Mouse (Mus musculus): Measurements from ENCODE around the gene Slc35c2. TPM values are rescaled to one million over a fixed set of nuclear protein-coding genes. Genes with fewer than 3 reads are reported as not detected.

Slc35c2 gene
- polyA plus RNA-seq, 1 experiment: 46.5 TPM

DNA sequence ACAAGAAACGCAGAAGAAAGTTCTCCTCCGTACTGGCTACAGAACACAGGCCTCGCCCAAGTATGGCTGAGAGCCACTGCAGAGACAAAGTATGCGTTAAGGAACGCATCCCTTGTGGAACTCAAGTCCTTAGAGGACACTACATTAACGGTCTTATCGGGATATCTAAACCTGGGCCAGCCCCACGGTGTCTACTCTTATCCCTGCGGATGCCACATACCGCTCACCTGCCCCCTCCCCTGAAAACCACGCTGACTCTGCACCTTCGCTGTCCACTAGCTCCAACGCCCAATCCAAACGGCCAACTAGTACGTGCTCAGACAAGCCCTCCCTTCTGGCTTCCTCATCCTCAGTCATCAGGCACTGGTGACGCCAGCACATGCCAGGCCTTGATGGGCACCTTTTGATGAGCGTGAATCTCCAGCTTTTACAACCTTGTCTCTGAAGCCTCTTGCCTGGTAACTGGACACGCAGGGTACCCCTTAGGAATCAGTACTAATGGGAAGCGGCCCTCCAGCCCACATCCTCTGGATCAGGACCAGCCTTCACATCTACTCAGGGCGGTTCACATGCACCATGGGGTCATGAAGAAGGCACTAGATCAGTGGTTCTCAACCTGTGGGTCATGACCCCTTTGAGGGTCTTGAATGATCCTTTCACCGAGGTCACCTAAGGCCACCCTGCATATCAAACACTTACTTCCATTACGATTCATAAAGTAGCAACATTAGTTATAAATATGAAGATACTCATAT lies 34.5 kb upstream of the Slc35c2 start:
- Histone ChIP-seq H3K79me3 (ENCODE audit: low read depth) (peaks cover 47% of the 10 kb centered on the region), H3K27me3 (ENCODE audit: control insufficient read depth, insufficient read depth, insufficient read length) (no peaks in the 10 kb centered on the region), H3ac (ENCODE audit: control insufficient read depth, insufficient read length, low read depth) (no peak overlapping the region), H3K4me3 (ENCODE audit: insufficient read depth, poor library complexity, severe bottlenecking) (no peak overlapping the region), H3K36me3 (ENCODE audit: control insufficient read depth, insufficient read depth) (peaks cover 14% of the 10 kb centered on the region), H3K79me2 (ENCODE audit: control insufficient read depth, insufficient read depth) (peaks cover 90% of the 10 kb centered on the region)
- no peak for TF ChIP-seq FOSL1 (IDR thresholded peaks at IDR 0.05; ENCODE audit: insufficient read depth, low read length, poor library complexity, severe bottlenecking)
- no peak for TF ChIP-seq CEBPB (IDR thresholded peaks at IDR 0.05; ENCODE audit: low read depth)
- TF ChIP-seq MYOD1 (IDR thresholded peaks at IDR 0.05; ENCODE audit: control insufficient read depth, insufficient read length, low read depth): no peak
- TF ChIP-seq MAX (IDR thresholded peaks at IDR 0.05): no peak
- TF ChIP-seq USF1 (IDR thresholded peaks at IDR 0.05; ENCODE audit: low read depth): no peak
- no peak for TF ChIP-seq CTCF (IDR thresholded peaks at IDR 0.05; ENCODE audit: control insufficient read depth, insufficient read depth, insufficient read length)
- TF ChIP-seq MYOG (IDR thresholded peaks at IDR 0.05; ENCODE audit: control insufficient read depth, extremely low read depth, insufficient read length): no peak

DNA sequence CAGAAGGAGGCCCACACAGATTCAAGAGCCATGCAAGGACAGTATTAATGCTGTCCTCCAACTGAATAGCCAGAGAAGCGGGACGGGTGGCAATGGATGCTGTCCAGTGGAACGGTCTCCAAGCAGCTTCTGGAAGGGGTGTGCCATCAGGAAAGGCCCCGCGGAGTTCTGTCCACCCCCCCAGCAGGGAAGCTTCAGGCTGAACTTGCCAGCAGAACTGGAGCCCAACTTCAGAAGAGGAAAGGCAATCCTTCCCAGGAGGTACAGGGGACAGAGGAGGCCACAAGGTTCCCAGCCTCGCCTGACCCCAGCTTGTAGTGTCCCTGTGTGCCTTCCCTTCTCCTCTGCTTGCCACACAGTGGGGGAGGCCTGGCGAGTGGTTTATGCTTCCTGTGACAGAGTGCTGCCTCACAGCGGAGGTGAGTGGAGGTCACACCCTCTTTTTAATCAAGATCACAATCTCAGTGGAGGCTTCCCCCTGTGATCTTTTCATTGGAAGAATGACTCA lies 33.8 kb upstream of the Slc35c2 start:
- Histone ChIP-seq H3K36me3 (ENCODE audit: control insufficient read depth, insufficient read depth) (peaks cover 14% of the 10 kb centered on the region), H3ac (ENCODE audit: control insufficient read depth, insufficient read length, low read depth) (no peak overlapping the region), H3K79me3 (ENCODE audit: low read depth) (peaks cover 47% of the 10 kb centered on the region), H3K4me3 (ENCODE audit: insufficient read depth, poor library complexity, severe bottlenecking) (no peak overlapping the region), H3K27me3 (ENCODE audit: control insufficient read depth, insufficient read depth, insufficient read length) (no peaks in the 10 kb centered on the region), H3K79me2 (ENCODE audit: control insufficient read depth, insufficient read depth) (peaks cover 92% of the 10 kb centered on the region)
- TF ChIP-seq USF1 (IDR thresholded peaks at IDR 0.05; ENCODE audit: low read depth) (no peak), MYOD1 (IDR thresholded peaks at IDR 0.05; ENCODE audit: control insufficient read depth, insufficient read length, low read depth) (no peak), CTCF (IDR thresholded peaks at IDR 0.05; ENCODE audit: control insufficient read depth, insufficient read depth, insufficient read length) (no peak), FOSL1 (IDR thresholded peaks at IDR 0.05; ENCODE audit: insufficient read depth, low read length, poor library complexity, severe bottlenecking) (no peak), CEBPB (IDR thresholded peaks at IDR 0.05; ENCODE audit: low read depth) (no peak), MAX (IDR thresholded peaks at IDR 0.05) (no peak), MYOG (IDR thresholded peaks at IDR 0.05; ENCODE audit: control insufficient read depth, extremely low read depth, insufficient read length) (no peak)

DNA sequence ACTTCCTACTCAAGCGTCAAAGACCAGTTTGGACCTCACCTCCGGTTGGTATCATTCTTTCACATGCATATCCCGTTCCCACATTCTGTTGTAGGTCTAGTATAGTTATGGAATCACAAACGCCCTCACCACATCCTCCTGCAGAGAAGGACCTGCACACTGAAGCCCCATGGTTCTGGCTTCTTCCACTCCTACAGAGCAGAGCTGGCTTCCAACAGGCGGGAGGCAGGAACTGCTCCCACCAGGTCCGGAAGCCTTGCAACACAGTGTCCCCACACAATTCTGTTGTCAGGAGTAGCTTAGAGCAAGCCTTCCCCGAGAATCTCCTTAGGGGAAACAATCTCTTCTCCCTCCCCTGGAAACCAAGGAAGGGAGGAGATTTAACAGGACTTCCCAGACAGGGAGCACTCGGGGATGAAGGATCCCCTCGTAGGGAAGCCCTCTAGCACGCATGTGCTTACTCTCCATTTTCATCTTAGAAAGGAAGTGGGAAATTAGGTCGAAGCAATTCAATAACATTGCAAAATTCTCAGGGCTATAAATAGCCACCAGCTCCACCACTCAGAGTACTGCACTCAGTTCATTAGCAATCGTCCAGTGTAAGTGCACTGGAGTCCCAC lies 33.0 kb upstream of the Slc35c2 start:
- Histone ChIP-seq H3K79me2 (ENCODE audit: control insufficient read depth, insufficient read depth) (peaks cover 86% of the 10 kb centered on the region), H3K36me3 (ENCODE audit: control insufficient read depth, insufficient read depth) (peaks cover 14% of the 10 kb centered on the region), H3K79me3 (ENCODE audit: low read depth) (peaks cover 47% of the 10 kb centered on the region), H3ac (ENCODE audit: control insufficient read depth, insufficient read length, low read depth) (no peak overlapping the region), H3K4me3 (ENCODE audit: insufficient read depth, poor library complexity, severe bottlenecking) (no peak overlapping the region), H3K27me3 (ENCODE audit: control insufficient read depth, insufficient read depth, insufficient read length) (no peaks in the 10 kb centered on the region)
- TF ChIP-seq CEBPB (IDR thresholded peaks at IDR 0.05; ENCODE audit: low read depth) (no peak), MYOD1 (IDR thresholded peaks at IDR 0.05; ENCODE audit: control insufficient read depth, insufficient read length, low read depth) (no peak), MYOG (IDR thresholded peaks at IDR 0.05; ENCODE audit: control insufficient read depth, extremely low read depth, insufficient read length) (no peak)

DNA sequence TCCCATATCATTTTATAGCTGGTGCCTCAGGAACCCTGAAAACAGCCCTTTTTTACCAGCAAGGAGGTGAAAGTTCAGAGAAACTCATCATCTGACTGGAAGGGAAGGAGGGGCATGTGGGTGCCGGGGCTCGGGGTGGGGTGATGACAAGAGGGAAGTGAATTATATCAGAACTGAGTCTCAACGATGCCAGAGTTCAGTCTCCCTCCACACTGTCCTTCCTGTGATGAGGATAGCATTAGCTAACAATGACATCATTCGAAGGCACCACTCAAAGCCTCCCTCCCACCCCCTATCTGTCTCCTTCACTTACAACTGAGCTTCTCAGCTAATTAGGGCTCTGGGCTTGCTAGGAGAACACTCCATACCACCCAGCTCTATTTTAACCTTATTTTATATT lies 31.8 kb upstream of the Slc35c2 start:
- peaks cover 25% of the 10 kb centered on the region for H3K36me3 ChIP-seq (ENCODE audit: control insufficient read depth, insufficient read depth)
- peaks cover 40% of the 10 kb centered on the region for H3K79me3 ChIP-seq (ENCODE audit: low read depth)
- no peak overlapping the region for H3K4me3 ChIP-seq (ENCODE audit: insufficient read depth, poor library complexity, severe bottlenecking)
- H3ac ChIP-seq (ENCODE audit: control insufficient read depth, insufficient read length, low read depth): no peak overlapping the region
- no peaks in the 10 kb centered on the region for H3K27me3 ChIP-seq (ENCODE audit: control insufficient read depth, insufficient read depth, insufficient read length)
- H3K79me2 ChIP-seq (ENCODE audit: control insufficient read depth, insufficient read depth): peaks cover 75% of the 10 kb centered on the region
- TF ChIP-seq USF1 (IDR thresholded peaks at IDR 0.05; ENCODE audit: low read depth): no peak
- no peak for TF ChIP-seq CEBPB (IDR thresholded peaks at IDR 0.05; ENCODE audit: low read depth)
- TF ChIP-seq MYOG (IDR thresholded peaks at IDR 0.05; ENCODE audit: control insufficient read depth, extremely low read depth, insufficient read length): no peak
- TF ChIP-seq MAX (IDR thresholded peaks at IDR 0.05): no peak
- TF ChIP-seq CTCF (IDR thresholded peaks at IDR 0.05; ENCODE audit: control insufficient read depth, insufficient read depth, insufficient read length): no peak
- TF ChIP-seq FOSL1 (IDR thresholded peaks at IDR 0.05; ENCODE audit: insufficient read depth, low read length, poor library complexity, severe bottlenecking): no peak

GRCm38 (mm10) chr2:165318941-165319340 lies 31.3 kb upstream of the Slc35c2 start:
- Histone ChIP-seq H3K27me3 (ENCODE audit: control insufficient read depth, insufficient read depth, insufficient read length) (no peaks in the 10 kb centered on the region), H3K79me3 (ENCODE audit: low read depth) (peaks cover 36% of the 10 kb centered on the region), H3ac (ENCODE audit: control insufficient read depth, insufficient read length, low read depth) (no peak overlapping the region), H3K4me3 (ENCODE audit: insufficient read depth, poor library complexity, severe bottlenecking) (no peak overlapping the region), H3K36me3 (ENCODE audit: control insufficient read depth, insufficient read depth) (peaks cover 28% of the 10 kb centered on the region), H3K79me2 (ENCODE audit: control insufficient read depth, insufficient read depth) (peaks cover 69% of the 10 kb centered on the region)
- TF ChIP-seq CEBPB (IDR thresholded peaks at IDR 0.05; ENCODE audit: low read depth) (no peak), MYOD1 (IDR thresholded peaks at IDR 0.05; ENCODE audit: control insufficient read depth, insufficient read length, low read depth) (no peak), CTCF (IDR thresholded peaks at IDR 0.05; ENCODE audit: control insufficient read depth, insufficient read depth, insufficient read length) (no peak), USF1 (IDR thresholded peaks at IDR 0.05; ENCODE audit: low read depth) (no peak), FOSL1 (IDR thresholded peaks at IDR 0.05; ENCODE audit: insufficient read depth, low read length, poor library complexity, severe bottlenecking) (no peak)
